Mouse (Mus musculus) bone marrow, adult 2 months (tissue): ENCODE measurements around the gene Tgfbr3.

Source experiments
- CTCF ChIP-seq: fragments of 200-500 bp; IDR thresholded peaks from 2 replicates; pipeline ENCODE4 v1.5.1; 2011; ENCODE audit warnings: low read length, control low read depth; ENCODE audit not compliant: control insufficient read depth, insufficient read depth
- POLR2A ChIP-seq: fragments of 200-500 bp; IDR thresholded peaks from 2 replicates; pipeline ENCODE4 v1.6.1; 2011; ENCODE audit warnings: low read depth, mild to moderate bottlenecking, control low read depth, low read length, borderline replicate concordance; ENCODE audit not compliant: control insufficient read depth

- no peak for TF ChIP-seq CTCF
- no peak for TF ChIP-seq POLR2A
These were observed 209.5 kb downstream of the Tgfbr3 start for GRCm38 (mm10) chr5:107079920-107080319.
